Mouse (Mus musculus): ENCODE data around the gene Cit. TPM values are rescaled to one million over a fixed set of nuclear protein-coding genes. Genes with fewer than 3 reads are reported as not detected.

Gene Cit
- total RNA-seq, 1 experiment from 2014 or later, result 3.9 TPM

DNA sequence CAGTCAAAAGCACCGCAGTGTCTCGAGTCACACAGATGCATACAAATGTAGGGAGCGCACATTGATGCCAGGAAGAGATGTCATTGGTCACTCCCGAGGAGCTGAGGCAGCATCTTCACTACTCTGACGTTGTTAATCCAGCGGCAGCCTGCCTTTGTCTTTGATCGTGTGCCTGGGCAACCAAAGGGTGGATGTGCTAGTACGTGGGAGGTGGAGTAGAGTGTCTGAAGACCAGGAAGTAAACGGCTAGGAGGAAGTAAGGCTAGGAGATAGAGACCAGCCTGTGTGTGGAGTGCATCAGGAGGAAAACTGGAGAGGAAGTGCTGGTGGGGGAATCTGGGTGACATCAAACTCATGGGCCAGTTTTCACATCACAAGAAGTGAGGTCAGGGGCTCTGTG is 52.0 kb downstream of the Cit start:
- no peak for ATAC-seq (replicated peaks; ENCODE audit: insufficient number of reproducible peaks, low FRiP score, low TSS enrichment, poor library complexity, severe bottlenecking)

DNA sequence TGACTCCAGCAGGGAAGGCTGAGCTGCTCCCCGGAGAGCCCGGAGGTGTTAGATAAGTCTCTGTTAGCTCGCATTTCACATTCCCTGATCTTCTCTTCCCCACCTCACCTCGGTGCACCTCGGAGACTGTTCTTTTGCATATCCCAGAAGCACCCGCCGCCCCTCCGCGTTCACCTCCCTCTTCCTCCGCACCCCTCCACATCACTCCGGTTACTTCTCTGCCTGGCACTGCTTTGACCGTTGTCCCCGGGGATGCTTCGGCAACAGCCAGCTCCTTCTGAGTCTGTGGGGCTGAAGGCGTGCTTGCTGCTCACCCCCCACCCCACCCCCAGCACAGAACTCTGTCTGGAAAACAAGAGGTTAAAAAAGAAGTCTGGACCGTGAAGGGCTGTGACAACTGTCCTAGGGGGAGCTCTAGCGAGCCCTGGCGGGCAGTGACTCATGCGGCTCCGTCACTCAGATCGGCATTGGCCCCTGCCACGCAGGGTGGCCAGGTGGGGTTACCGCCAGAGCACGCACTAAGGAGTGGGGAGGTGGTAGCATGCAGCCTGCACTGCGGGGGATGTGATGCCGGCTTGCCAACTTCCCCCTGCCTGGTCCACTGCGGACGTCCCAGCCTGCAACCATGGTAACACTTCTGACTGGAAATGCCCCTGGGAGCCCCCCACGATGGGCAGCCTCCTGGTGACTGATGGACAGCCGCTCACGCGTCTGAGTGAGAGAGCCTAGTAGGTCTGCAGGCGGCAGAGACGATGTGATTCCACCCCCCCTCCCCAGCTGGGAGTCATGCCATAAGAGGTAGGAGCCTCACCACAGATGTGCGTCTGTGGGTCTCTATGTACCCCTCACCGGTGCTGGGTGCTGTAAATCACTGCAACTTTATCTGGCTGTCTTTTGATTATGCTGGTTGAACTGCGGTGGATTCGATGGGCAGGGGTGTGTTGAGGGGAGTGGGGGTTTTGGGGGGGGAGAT is 62.2 kb downstream of the Cit start:
- ATAC-seq (replicated peaks; ENCODE audit: insufficient number of reproducible peaks, low FRiP score, low TSS enrichment, poor library complexity, severe bottlenecking), result no peak

DNA sequence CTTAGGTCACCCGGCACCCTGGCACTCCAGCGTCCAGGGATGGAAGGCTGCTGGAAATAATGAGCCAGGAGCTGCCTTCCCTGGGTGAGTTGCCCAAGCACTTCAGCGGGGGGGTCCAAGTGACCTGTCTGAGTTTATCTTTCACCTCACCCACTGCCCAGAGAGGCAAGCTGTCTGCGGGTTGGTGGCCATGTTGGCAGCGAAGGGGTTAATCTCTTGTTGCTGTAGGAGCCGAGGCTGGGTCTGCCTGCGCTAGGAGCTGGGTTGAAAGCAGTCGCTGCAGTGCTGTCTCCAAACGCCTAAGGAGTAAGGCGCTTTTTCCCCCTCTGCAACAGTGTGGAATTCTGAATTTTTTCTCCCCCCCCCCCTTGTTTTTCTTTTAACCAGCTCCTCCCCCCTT is 63.2 kb downstream of the Cit start:
- no peak for ATAC-seq (replicated peaks; ENCODE audit: insufficient number of reproducible peaks, low FRiP score, low TSS enrichment, poor library complexity, severe bottlenecking)

DNA sequence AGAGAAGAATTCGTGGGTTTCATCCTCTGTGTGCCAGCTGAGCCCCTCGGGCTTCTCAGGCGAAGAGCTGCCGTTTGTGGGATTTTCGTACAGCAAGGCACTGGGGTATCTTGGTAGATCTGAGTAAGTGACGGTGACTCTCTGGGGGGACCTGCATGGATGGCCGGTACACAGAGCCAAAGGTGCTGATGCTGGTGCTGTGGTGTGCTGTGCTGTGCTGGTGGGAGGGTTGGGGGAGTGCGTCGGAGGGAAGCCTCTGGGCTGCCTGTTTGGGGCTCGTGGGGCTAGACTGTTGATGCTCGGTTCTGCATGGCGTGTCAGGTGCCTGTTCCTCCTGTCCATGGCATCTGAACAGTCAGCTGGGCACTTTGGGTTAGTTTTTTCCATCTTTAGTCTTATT is 63.6 kb downstream of the Cit start:
- ATAC-seq (replicated peaks; ENCODE audit: insufficient number of reproducible peaks, low FRiP score, low TSS enrichment, poor library complexity, severe bottlenecking), result no peak

DNA sequence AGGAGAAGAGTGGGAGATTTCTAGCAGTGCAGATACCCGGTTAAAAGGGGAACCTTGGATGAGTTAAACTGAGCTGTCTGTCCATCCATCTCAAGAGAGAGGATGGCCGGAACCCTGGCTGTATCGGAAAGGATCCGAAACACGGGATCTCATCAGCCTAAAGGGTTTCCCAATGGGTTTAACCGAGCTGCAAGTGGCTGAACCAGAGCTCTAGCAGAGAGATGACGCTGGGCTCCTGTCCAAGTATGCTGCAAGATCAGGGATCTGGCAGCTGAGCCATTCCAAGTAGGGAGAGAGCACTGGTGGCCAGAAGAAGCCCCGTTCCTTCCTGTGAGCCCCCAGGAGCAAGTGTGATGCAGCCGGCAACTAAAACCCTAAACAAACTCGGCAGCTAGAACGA is 64.0 kb downstream of the Cit start:
- ATAC-seq (replicated peaks; ENCODE audit: insufficient number of reproducible peaks, low FRiP score, low TSS enrichment, poor library complexity, severe bottlenecking), result no peak

DNA sequence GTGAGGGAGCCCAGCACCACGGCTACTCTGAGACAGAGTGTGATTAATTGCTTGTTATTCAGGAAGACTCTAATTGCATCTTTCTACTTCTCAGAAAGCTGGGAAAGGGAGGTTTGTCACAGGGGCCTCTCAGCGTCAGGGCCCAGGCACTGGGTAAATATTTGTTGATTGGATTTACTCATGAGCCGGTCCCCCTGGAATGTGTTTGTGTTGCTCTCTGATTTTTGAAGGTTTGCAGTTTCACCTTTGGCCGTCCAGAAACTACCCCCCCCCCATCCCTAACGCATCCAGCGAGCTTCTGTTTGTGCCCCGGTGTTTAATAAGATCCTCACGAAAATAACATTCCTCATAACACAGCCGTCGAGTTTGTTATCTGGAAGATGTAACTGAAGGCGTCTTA is 65.4 kb downstream of the Cit start:
- no peak for ATAC-seq (replicated peaks; ENCODE audit: insufficient number of reproducible peaks, low FRiP score, low TSS enrichment, poor library complexity, severe bottlenecking)

DNA sequence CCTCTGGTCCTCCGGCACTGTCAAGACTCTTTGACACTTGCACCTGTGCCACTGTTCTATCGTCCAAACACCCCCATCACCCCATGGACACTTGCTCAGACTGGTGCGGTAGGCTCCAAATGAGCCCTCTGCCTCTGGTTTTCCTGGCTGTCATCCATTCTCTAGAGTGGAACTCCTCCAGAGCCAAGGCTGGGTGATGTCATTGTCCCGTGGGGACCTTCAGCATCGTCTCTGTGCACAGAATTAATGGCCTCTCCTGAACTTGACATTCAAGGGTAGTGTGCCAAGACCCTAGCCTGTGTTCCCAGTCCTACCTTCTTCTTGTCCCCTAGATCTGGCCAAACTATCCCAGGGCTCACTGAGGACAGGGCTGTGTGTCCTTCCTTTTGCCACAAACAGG is 70.4 kb downstream of the Cit start:
- ATAC-seq (replicated peaks; ENCODE audit: insufficient number of reproducible peaks, low FRiP score, low TSS enrichment, poor library complexity, severe bottlenecking), result no peak

DNA sequence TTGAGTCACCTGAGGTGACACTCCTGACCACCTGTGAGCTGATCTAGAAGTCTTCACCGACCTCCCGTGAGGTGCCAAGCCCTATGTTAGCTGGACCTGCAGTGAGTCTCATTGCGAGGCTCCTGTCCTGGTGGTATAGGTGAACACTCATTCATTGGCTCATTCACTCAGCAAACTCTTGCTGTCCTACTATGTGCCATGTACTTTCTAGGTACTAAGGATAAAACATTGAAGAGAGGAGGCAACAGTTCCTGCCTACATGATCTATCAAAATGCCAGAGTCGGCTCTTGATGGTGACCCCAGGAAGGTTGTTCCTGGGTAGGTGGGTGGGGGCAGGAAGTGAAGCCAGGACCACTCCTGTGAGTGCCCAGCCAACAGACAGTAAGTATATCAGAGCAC is 72.9 kb downstream of the Cit start:
- no peak for ATAC-seq (replicated peaks; ENCODE audit: insufficient number of reproducible peaks, low FRiP score, low TSS enrichment, poor library complexity, severe bottlenecking)

DNA sequence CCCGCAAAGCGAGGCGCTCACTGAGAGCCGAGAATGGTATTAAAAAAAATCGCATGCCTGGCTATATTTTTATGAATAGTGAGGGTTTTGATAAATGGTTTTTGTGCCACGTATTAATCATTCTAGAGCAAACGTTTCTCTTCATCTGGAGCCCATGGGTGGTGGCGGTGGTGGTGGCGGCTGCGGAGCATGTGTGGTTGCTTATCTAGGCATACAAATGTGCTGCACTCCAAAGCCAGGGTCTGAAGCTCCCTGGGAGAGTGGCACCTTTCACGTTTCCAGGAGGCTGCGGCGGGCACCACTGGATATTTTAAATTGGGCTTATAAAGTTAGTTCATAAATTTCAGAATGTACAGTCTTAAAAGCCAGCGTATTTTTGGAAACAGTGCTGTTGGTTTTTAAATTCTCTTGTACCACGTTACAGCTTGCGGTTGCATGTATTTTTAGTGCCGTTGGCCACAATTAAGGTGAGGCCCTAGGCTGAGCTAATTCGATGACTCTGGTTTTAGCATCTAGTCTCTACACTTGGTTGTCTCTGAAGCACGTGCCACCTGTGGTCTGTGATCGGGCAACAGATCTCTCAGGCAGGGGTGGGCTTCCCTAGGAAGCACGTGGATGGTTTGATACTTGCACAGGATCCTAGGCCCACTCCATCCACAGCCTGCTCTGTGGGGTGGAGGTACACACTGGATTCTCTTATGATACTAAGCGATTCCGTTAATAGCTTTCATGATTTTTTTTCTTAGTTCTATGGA is 73.7 kb downstream of the Cit start:
- ATAC-seq (replicated peaks; ENCODE audit: insufficient number of reproducible peaks, low FRiP score, low TSS enrichment, poor library complexity, severe bottlenecking), result no peak

DNA sequence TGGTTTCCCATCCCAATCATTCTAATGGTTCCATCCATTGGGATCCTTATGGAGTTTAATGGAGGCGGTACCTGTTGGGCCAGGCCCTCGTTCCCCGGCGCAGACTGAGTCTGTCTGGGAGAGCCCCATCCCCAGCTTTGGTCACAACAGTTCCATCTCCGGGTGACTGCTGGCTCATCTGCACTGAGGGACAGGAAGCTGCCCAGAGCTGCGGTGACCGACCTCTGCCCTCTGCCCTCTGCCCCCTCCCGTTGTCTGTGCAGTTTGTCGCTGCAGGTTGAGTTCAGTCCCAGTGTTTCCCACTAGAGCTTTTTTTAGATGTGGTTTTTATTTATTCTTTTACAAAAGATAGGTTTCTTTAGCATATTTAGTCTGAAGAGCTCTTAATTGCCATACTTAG is 76.9 kb downstream of the Cit start:
- ATAC-seq (replicated peaks; ENCODE audit: insufficient number of reproducible peaks, low FRiP score, low TSS enrichment, poor library complexity, severe bottlenecking), result no peak

DNA sequence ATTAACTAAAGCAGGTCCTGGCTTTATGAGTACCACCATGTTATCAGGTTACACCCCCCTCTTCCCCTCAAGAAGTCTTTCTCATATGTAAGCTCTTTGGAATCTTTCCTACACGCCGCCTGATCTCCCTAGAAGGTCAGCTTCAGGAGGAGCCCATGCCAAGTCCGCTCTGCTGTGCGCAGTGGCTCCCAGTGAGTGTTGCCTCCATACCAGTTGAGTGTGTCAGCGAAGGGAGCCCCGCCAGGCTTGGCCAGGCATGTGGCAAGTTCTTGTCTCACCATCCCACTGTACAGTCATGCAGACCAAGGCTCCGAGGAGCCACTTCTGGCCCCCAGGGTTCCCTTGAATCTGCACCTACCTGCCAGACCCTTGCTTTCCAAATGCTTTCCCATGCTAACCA is 79.9 kb downstream of the Cit start:
- ATAC-seq (replicated peaks; ENCODE audit: insufficient number of reproducible peaks, low FRiP score, low TSS enrichment, poor library complexity, severe bottlenecking), result no peak

DNA sequence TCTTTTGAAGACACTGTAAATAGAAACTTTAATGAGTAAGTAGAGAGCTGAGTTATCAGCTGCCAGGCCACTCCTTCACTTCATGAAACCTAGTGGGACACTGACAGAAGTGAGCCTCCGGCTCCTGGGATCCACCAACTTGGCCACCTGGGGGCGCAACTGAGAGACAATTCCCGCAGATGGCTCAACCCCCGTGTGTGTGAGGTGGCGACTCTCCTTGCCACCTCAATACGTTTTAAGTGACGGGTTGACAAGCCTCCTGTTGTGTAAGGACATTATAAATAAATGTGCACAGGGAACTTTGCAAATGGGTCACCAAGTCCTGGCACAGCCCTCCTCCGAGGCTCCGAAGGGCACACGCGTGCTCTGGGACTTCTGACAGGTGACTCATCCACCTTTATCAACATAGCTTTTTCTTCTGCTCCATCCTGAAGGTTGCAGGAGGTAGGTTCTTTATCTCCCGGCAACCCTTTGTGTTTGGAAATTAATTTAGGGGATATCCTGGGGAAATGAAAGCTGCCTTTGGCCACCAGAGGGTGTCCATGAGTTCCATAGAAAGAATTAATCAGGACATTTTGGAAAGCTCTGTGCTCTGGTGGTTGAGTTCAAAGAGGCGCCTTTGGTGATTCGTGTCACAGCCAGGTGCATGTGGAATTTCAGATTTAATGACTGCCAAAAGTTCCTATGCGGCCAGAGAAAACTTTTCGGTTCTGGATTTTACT is 83.9 kb downstream of the Cit start:
- no peak for ATAC-seq (replicated peaks; ENCODE audit: insufficient number of reproducible peaks, low FRiP score, low TSS enrichment, poor library complexity, severe bottlenecking)

DNA sequence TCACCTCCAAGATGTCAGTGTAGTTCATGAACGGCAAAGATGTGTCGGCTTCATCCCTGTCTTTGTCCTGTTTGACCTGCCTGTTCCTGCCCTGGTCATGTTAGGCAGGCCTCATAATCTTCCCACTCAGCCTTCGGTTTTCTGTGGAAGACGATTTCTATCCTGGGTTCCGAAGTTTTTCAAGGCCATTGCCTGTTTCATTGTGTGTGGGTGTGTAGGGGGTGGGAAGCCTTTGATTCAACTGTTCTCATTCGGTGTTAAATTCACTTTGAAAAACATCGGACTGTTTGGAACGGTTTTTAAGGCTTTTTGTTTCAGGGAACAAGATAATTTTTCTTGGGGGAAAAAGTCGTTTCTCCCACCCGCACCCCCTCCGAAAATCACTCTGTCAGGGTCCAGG is 87.2 kb downstream of the Cit start:
- ATAC-seq (replicated peaks; ENCODE audit: insufficient number of reproducible peaks, low FRiP score, low TSS enrichment, poor library complexity, severe bottlenecking), result no peak

DNA sequence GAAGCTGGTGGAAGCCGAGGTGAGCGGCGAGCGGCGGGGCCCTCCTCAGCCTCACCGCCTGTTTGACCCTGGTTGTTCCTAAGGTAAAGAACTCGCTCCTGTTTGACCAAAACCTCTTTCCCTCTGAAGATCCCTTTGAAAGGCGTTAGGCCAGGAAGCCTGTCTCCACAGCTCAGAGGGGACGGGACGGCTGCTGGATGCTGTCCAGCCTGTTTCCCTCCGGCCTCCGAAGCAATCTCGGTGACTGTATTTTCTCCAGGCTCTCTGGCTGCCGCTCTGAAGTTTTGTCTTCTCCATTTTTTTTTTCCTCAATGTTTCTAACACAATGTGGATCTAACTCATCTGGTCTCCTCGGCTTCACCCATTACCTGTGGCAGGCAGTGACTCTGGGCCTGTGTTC is 91.8 kb downstream of the Cit start:
- no peak for ATAC-seq (replicated peaks; ENCODE audit: insufficient number of reproducible peaks, low FRiP score, low TSS enrichment, poor library complexity, severe bottlenecking)

DNA sequence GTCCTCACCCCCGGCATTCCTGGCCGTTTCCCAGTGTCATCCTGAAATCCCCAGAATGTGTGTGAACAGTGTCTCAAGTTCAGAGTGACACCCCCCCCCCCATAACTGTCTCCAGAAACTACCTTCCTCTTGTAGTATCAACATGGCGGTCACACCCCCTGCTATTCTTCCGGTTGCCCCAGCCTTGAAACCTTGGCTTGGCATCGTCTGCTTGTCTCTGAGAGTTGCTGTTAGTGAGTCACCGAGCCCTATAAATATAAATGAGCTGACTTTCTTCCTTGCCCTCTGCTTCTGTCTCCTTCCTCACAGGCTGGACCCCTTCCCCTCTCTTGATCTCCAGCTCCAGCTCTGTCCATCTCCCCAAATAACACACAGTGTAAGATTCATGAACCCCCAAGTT is 92.5 kb downstream of the Cit start:
- no peak for ATAC-seq (replicated peaks; ENCODE audit: insufficient number of reproducible peaks, low FRiP score, low TSS enrichment, poor library complexity, severe bottlenecking)

DNA sequence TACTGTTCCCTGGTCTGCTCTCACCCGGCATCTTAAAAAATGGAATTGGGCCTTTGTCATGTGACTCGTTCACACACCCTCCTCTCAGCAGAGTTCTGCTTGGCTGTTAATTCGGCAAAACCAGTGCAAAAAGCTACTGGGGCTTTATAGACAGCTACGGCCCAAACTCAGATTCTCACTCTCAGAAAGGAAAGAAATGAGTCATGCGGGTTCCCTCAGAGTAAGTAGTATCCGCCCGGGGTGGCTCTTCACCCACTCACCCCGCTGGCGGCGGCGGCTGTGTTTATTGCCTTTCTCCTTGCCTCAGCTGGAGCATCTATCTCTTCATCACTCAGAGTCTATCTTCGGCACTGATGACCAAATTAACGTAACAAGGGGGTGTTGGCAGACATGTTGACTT is 93.9 kb downstream of the Cit start:
- no peak for ATAC-seq (replicated peaks; ENCODE audit: insufficient number of reproducible peaks, low FRiP score, low TSS enrichment, poor library complexity, severe bottlenecking)

DNA sequence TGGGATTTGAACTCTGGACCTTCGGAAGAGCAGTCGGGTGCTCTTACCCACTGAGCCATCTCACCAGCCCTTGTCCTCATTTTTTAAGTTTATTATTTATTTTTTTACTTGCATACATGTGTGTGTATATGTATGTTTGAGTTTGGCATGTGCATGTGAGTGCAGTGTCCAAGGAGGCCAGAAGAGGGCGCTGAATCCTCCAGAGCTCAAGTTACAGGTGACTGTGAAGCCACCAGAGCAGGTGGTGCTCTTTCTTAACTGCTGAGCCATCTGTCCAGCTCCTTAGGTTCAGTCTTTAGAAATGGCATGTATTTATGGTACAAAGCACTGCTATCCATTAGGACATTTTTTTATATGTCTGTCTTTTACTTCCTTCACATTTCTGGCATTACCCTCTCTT is 97.3 kb downstream of the Cit start:
- ATAC-seq (replicated peaks; ENCODE audit: insufficient number of reproducible peaks, low FRiP score, low TSS enrichment, poor library complexity, severe bottlenecking), result no peak

DNA sequence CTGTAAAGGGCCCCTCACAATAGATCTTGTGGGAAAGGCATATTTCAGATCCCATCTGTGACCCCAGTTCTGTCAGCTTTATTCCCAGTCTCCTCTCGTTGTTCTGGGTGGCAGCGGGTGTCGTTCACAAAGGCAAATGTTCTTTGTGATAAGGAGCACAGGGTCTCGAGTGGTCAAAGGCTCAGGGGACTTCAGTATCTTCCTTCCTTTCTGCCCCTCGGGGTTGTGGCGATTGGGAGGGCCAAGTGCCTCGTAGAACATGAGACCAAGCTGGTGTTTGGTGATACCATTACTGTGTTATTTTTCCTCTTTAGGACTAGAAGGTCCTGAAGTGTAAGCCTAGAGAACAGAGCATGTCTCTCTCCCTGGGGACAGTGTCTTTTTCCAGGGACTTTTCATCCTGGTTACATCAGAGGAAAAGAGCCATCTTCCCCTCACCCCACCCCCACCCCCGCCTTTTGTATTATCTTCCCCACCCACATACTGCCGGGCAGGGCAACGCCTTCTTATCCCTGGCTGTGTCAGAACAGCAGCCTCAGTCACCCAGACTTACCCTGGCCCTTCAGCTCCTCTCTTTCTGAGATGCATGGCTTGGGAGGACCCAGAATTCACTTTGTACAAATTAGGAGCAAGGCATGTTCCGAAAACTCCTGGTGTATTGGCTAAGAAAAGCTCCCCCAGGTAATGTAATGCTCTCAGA is 99.9 kb downstream of the Cit start:
- ATAC-seq (replicated peaks; ENCODE audit: insufficient number of reproducible peaks, low FRiP score, low TSS enrichment, poor library complexity, severe bottlenecking), result no peak

Data from monocyte, adult 5-6 weeks (primary cell).